Mouse (Mus musculus): ENCODE results near the gene Cfap54.

Cfap54 gene

DNA sequence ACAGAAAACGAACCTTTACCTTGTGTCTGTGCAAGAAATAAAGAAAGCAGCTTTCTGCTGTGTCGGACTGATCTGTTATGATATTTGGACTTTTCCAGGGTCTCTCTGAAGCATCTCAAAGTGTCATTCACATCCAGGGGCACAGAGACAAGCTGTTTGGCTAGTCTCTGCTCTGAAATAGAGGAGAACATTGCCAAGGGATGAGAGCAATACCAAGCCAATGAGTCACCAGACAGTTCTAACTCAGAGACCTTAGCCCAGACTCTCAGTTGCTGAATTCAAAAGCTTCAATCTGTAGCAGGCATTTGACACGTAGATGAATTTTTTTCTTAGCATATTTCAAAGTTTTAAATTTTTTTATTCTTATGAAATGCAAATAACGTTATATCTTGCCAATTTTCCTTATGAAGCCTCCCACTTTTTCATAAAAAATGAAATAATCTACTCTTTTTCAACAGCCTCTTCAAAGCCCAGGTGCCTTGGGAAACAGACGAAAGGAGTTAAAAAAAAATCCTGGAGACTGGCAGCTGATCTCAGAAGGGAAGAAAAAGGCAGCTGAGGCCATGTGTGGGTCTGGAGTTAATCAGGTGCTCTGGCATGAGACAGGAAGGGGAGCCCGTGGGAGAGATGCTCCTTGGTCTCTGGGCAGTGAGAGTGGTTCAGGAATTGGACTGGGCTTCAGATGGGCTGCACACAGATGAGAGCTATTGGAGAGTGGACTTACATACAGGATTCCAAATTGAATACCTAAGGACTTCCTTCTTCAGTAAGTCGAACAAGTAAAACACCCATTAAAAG, 138.4 kb downstream of the Cfap54 start:
- DNase-seq (ENCODE audit: low read depth, low spot score): no peak

DNA sequence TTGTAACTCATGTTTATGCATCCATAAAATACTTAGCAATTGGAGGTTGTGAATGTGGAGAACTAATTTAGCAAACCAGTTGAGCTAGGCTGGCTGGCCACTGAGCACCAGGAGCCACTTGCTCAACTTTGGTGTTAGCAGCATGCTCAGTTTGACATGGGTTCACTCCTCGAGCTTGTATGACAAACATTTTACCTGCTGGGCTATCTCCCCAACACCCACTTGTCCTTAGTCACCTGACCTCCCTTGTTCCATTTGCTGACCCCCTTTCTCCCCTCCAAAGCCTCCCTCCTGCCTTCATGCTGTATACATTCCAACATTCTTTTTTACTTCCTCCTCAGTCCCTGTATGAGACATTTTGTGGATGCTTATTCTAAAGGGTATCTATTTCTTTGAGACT, 139.8 kb downstream of the Cfap54 start:
- DNase-seq (ENCODE audit: low read depth, low spot score): no peak

DNA sequence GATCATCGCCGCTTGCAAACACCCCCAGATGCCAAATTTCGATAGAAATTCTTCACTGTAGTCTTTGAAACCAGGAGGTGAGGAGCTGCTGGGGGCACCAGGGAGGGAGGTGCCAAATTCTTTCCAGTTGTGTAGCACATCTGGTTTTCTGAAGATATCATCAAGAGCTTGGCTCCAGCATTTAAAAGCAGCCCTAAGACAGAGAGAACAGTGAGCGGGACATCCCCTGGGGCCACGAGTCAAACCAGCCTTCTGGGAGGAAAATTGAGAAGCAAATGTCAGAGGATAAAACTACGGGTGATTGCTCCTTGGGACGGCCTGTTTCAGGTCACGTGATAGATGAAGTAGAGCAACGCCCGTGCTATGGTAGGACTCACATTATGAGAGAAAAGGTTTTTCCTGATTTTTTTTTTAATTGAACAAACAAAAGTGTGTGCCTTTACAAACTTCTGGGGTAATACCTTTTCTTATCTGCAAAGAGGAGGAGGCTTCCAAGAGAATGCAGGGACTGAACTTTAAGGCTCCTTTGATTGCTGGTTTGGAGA, 143.6 kb downstream of the Cfap54 start:
- DNase-seq (ENCODE audit: low read depth, low spot score): no peak

DNA sequence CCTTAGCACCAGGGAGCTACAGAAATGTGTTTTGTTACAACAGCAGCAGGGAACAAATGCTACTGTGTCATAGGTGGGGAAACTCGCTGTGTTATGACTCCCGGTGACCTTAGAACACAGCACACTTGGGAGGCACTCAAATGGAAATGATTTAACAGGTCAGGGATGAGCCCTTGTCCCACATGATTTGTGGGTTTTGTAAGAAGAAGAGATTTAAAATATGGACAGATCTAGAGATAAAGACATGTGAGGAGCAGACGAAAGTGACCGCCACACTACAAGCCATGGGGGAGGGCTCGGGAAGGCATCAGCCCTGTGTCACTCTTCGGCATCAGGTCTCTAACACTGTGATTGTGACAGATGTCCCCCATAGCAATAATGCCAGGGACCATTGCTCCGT, 144.3 kb downstream of the Cfap54 start:
- no peak for DNase-seq (ENCODE audit: low read depth, low spot score)

DNA sequence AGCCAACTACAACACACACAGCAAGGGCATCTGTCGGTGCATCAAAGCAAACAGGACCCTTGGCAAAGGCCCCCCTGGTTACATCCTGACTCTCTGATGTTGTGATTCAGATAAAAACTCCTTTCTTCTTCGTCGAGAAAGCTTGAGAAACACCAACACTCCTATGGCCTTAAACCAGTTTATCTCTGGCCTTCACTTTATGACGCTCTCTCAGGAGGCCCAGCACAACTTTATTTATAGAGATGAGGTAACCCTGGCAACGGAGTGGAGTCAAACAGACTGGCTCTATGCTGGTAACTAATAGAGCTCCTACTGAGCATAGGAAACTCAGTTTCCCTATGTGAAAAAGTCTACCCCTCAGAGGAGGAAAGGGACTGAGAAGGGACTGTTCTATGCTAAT, 146.9 kb downstream of the Cfap54 start:
- DNase-seq (ENCODE audit: low read depth, low spot score): no peak

DNA sequence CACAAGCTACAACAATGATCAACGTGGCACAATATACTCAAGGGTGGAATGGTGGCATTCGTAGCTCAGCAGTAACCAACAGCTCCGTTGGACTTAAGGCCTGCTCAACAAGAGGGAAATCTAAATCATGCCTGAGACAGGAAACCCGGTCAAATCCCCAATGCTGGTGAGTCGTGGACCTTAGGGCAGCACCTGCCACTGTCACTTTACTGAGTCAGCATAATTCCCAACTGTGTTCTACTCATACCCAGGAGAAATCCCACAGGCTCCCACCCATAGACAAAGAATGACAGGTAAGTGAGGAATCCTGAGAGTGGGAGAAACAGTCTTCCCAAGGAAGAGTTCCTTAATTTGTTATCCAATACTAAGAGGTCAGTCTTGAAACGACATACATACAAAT, 147.8 kb downstream of the Cfap54 start:
- no peak for DNase-seq (ENCODE audit: low read depth, low spot score)

DNA sequence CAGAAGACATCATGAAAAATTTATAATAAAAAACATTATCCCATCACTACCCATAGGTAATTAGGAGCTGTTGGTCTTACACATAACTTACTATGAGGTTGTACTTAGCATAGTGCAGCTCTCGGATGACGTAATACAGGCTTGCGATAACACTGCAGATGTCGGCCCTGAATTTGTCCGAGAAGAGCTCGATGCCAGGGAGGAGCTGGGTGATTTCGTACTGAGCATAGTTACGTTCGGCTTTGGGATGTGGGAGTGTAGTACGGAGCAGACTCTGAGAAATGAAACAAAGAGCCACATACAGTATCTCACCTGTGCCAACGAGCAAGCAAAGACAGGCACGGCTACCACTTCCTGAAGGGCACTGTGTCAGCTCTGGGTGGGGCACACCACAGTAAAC, 149.0 kb downstream of the Cfap54 start:
- no peak for DNase-seq (ENCODE audit: low read depth, low spot score)

DNA sequence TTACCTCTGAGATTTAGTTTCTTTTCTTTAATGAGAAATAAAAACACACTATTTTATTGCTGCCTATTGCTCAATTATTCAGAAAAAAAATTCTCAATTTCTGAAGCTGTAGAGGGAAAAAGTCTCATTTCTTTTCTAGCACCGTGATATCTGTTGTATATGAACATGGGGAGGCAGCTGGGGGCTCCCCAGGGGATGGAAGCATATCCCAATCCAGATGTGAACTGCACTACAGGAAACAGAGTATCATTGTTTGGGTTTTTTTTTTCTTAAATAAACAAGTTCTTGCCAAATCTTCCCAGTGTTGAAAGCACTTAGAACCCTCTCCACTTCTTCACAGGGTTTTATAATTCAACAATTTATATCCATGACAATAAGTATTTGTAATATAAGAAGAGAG, 151.4 kb downstream of the Cfap54 start:
- DNase-seq (ENCODE audit: low read depth, low spot score): no peak

DNA sequence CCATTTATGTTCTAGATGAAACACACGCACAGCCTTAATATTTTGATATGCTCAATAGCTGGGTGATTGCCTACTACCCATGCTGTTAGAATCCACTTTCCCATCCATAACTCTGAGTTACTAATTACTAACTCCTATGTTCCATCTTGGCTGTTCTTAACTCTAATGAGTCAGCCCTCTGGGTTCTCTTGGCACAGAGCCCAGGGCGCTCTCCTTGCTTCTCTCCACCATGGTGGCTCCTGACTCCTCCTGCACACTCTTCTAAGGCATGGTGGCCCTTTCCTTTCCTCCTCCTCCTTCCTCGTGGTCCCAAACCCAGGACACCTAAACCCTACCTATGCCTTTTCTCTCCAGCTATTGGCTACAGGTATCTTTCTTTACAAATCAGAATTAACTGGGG, 153.2 kb downstream of the Cfap54 start:
- no peak for DNase-seq (ENCODE audit: low read depth, low spot score)

DNA sequence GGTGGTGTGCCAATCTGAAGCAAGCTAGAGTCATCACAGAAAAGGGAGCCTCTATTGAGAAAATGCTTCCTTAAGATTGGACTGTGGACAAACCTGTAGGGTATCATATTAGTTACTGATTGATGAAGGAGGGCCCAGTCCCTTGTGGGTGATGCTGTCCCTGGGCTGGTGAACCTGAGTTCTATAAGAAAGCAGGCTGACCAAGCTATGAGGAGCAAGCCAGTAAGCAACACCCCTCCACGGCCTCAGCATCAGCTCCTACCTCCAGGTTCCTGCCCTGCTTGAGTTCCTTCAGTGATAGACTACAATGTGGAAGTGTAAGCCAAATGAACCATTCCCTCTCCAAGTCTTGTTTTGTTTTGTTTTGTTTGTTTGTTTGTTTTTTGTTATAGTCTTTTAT, 162.9 kb downstream of the Cfap54 start:
- no peak for DNase-seq (ENCODE audit: low read depth, low spot score)

DNA sequence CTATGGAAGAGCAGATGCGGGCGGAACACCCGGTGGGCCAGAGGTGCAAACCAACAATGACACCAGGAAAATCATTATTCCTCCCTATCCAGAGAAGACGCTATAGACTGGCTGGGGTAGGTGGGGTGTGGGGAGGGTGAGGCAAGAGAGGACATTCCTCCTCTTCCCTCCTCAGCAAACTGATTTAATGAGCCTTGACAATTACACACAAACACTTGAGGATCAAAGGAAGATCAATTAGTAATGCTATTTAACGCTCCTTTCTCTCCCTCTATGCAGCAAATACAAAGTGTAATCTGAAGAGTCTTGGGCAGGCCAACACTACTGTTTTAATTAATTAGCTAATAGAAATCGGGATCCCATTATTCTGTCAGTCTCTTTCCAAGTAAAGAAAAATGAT, 174.2 kb downstream of the Cfap54 start:
- no peak for DNase-seq (ENCODE audit: low read depth, low spot score)

DNA sequence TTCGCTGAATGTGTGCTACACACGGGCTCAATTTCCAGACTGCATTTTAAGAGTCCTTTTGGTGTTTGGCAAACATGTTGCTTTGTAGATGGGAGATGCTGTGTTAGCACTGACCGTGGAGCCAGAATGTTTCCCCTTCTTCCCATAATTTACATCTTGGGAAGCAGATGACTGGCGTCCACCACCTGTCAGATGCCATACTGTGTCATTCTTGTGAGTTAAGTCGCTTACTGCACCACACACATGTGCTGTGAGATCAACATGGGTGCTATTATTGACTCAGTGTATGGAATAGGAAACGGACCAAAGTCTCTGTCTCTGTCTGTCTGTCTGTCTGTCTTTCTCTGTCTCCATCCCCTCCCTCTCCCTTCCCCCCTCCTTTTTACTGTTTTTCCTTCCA, 193.0 kb downstream of the Cfap54 start:
- no peak for DNase-seq (ENCODE audit: low read depth, low spot score)

DNA sequence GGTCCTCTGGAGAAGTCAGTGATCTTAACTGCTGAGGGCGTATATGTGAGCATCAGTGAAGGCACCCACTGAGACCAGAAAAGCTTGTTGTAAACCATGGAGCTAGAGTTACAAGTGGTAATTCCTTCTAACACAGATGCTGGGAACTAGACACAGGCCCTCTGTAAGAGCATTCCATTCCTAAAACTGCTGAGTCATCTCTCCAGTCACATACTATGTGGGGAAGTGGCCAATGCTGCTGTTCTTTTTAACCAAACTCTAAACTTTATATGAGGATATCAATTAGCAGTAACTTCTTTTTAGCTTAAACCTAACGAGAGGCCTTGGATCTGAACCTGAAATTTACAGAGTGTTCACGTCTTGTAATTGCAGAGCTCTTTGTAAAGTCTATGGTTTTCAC, 203.4 kb downstream of the Cfap54 start:
- no peak for DNase-seq (ENCODE audit: low read depth, low spot score)

DNA sequence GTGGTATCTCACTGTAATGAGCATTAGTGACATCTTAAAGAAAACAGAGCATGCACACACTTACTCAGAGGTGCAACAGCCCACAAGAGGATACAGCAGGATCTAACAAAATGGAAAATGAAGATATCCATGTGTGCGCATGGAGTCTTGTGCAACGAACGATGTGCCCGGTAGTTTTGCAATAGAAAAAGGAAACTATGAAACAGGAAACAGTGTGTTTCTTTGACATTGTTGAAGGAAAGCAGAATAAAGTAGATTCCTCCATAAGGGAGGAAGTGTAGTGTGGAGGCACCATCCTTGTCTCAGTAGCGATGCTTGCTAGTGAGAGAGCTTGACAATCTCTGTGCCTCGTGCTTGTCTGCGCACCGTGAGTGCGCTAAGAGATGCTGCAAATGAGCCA, 240.4 kb downstream of the Cfap54 start:
- DNase-seq (ENCODE audit: low read depth, low spot score): no peak

DNA sequence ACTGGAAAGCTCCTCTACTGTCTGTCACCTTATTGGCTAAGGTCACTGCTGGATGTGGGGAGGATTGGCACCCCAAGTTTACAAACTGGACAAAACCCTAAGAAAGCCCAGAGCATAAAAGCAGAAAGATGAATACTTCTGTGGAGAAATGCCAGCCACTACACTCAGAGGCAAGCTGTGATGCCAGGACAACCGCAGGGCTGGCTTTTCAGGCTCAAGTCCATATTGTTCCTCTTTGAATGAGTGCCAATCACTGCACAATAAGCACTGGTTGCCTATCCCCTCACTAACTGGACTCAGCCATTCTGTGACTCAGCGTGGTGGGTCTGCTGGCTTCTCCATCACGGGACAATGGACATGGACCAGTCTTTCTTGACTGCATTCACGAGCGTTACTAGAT, 243.8 kb downstream of the Cfap54 start:
- no peak for DNase-seq (ENCODE audit: low read depth, low spot score)

DNA sequence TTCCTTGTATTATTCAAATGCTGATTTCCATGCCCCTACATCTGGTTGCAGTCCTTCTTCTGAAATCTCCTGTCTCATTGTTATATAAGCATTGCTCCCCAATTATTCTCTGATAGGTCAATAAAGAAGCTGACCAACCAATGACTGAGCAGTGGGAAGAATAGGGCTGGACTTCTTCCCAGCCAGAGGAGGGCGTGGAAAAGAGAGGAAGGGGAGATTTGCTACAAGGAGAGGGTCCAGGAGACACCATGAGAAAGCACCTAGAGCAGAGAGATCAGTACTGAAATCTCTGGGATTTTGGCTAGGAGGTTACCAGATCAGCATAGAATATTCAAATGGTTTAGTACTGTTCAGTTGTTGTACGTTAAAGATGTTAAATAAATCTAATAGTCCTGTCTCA, 244.4 kb downstream of the Cfap54 start:
- no peak for DNase-seq (ENCODE audit: low read depth, low spot score)

DNA sequence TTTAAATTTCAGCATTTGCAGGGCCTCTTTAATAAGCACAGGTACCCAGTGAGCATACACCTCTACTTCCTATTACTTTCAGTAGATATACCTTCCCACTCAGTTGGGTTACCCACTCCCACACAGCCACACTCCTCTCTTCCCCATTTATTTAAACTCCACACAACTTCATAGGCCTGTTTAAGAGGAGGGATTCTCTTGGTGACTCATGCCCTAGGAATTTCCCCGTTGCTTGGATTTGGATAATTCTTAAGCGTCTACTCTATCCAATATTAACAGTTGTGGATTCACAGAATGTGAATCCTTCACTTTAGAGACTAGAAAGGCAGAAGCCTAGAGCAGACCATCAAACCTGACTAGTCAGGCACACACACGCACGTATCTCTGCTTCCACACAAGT, 259.9 kb downstream of the Cfap54 start:
- DNase-seq (ENCODE audit: low read depth, low spot score): no peak

DNA sequence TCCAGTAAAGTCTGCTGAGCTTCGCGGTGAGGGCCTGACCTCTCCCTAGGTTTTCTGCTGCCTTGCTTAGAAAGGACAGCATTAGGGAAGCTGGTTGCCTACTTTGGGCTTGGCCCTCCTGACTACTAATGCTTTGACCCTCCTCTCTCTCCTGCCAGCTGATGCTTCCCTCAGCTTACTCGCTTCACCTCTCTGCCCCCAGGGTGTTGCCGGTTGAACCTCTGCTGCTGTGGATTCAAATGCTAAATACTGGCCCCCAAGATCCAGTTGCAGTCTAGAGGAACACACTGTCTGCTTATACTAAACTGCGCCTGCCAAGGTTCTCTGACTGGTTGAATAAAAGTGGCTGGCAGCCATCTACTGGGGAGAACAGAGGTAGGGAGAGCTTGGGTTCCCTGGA, 263.2 kb downstream of the Cfap54 start:
- DNase-seq (ENCODE audit: low read depth, low spot score): no peak

DNA sequence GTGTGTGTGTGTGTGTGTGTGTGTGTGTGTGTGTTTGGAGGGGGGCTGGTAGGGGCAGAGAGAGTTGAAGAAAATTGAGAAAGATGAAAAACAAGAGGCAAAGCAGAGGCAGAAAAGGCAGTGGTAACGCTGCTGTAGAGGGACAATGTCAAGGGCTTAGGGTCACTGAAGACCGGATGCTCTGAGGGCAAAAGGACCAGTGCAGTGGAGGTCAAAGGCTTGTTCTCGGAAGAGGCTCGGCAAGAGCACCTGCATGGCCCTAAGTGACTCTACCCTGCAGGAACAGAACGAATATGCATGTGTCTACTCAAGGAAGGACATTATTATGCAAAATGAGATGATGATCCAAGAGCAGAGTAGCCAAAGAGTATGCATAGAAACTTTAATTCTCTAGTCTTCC, 264.5 kb downstream of the Cfap54 start:
- DNase-seq (ENCODE audit: low read depth, low spot score): no peak

DNA sequence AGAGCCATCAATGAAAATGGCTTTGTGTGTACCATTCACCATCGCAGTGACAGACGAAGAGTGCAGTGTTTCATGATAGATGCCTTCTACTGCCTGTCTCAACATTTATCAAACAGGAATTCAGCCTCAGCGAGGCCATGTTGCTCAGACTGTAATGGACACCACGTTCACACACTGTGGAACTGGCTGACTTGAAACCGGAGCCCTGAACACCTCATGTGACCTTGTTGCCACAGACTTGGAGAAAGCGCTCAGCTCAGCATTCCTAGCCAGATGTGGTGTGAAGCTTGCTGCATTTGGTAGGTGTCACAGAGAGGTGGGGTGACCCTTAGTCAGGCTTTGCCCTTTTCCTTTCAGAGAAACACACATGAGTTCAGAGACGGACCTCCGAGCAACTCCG, 270.5 kb downstream of the Cfap54 start:
- no peak for DNase-seq (ENCODE audit: low read depth, low spot score)

DNA sequence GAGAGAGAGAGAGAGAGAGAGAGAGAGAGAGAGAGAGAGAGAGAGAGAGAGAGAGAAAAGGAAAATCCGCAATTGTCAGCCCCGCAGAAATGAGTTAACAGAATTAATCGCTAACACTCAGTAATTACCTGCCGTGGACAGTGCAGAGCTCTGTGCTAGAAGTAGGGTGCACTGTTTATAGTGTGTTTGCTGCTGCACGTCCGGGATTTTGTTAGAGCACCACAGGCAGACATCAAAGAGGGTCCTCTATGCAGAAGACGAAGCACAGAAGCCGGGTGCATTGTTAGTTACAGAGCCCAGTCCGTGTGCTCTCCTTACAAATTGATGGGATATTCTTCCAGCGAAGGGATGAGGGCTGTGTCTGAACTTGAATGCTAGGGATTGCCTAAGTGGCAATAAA, 289.5 kb downstream of the Cfap54 start:
- no peak for DNase-seq (ENCODE audit: low read depth, low spot score)

DNA sequence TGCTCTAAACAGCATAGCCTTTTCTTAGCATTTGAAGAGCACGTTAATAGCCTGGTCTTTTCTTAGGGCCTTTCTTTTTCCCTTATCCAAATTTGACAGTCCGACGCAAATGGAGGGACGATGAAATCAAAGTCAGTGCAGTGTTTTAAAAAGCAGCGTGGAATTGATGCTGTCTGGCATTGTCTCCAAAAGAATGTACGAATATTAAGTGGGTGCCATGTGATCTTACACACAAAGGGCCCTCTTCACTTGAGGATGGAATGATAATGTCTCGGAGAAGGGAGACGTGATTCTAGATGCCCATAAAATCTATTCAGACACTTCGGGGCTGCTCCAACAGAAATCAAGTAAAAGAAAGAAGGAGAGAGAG, 289.9 kb downstream of the Cfap54 start:
- DNase-seq (ENCODE audit: low read depth, low spot score): no peak

DNA sequence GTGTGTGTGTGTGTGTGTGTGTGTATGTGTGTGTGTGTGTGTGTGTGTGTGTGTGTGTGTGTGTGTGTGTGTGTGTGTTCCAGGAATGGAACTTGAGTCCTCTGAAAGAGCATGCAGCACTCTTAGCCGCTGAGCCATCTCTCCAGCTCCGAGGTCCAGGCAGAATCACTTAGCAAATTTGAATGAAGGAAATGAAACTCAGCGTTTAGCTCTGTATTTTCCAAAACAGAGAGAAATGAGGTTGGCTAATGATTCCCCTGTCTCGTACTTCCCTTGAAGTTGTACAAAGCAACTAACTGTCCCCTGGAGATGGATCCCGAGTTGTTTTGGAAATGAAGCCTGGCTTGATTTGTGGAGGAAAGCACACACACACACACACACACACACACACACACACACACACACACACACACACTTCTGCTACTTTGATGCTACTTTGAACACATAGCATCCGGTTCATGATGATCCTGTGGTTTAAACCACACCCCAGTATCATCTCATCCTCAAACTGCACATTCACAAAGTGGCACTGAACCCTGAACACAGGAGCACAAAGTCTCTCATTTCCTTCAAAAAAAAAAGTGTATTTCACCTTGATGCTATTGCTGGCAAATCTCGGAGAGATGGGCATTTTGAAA, 290.4 kb downstream of the Cfap54 start:
- DNase-seq (ENCODE audit: low read depth, low spot score): no peak
